Mouse (Mus musculus) left cerebral cortex, postnatal 14 days (tissue): ENCODE results near the gene Shh. TPM values are rescaled to one million over a fixed set of nuclear protein-coding genes. Genes with fewer than 3 reads are reported as not detected.

Source experiments
- DNase-seq, 2 experiments: peaks; one replicate each; pipeline ENCODE4 v3.0.0; 2021 to 2022; ENCODE audit warnings: low spot score in 2 of 2, mixed read lengths in 1 of 2
- intact Hi-C: fragments of 180-260 bp; cut with DNase I; formaldehyde crosslinking; loops from one replicate; pipeline ENCODE4 v1.15.1; 2025
- total RNA-seq, 2 experiments: library from RNA; stranded (reverse); gene quantifications; 2 replicates each; pipeline ENCODE4 v1.2.3; 2021

The Shh gene
- total RNA-seq, 2 experiments from 2014 or later = 2.9 to 3.4 TPM

DNA sequence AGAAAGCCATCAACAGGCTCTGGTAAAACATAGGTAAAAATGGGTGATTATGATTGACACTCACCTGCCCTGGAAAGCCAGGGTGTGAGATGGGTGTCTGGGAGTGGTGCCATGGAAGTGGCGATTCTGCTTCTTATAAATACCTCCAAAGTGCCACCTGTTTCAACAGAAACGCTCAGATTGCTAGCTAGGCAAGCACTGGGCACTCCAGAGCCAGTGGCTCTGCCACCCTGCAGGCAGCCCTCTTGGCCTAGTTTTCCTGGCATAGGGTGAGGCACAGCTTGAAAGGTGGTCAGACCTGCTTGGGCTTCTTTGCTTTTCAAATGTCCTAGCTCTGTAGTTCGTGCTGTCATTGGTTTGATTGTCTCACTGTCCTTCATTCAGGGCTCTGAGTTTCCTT, 53.0 kb downstream of the Shh start:
- DNase-seq = no peak
- intact Hi-C loops = loop anchor here (10.0 kb wide), 1 partner anchor 1031 kb away; no protein-coding TSS in a partner anchor

DNA sequence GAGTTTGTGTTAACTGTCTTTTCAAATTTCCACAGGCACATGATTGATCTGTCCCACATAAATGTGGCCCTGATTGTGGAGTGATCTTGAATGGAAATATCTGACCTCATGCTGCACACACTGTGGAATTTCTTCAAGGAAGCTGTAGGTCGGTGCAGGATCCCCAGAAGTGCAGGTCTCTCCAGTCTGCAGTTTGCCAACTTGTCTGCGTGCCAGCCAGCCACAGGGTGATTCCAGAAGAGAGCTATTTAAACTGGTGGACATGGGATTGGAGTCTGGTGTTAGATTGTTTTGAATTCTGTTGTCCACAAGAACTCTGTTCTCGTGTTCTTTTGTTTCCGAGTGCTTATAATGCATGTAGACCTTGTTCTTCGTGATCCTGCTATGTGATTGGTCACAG, 53.5 kb downstream of the Shh start:
- no peak for DNase-seq
- intact Hi-C loops = loop anchor here (10.0 kb wide), 1 partner anchor 1031 kb away; no protein-coding TSS in a partner anchor

DNA sequence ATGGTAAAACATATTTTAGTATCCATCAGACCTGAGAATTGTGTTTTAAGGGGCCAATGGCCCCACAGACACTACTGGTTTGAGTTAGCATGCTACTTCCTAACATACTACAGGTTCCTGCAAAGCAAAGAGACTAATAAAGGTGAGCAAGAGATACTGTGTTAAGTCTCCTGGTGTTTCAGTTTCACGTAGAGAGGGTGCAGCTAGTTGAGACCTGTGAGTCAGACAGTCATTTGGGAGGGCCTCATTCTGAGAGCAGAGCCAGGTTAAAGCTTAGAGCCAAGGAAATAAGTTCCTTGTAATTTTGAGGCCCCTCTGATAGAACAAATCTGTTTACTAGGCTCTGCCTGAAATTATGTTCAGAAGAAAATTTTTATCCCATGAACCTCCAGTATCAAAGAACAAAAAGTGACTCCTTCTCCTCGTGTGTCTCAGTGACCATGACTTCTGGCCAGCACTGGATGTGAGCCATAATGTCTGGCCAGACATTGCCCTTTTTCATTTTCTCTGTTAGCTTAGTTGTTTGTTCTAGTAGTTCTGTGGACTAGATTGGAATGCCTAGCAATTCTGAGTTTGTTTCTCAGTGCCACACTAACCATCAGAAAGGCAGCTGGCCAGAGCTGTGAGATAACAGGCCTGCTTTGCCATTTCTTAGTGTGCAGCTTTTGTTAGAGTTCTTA, 54.9 kb downstream of the Shh start:
- DNase-seq = no peak
- intact Hi-C loops = loop anchor here (10.0 kb wide), 1 partner anchor 1033 kb away; no protein-coding TSS in a partner anchor

Other genes starting within 250 kb of the Shh start
- under 1 TPM; 0.17 to 0.33 TPM for gene Cnpy1, start 221.4 kb downstream of the Shh start, total RNA-seq
- 10 to 100 TPM; 59.0 to 59.5 TPM for gene Rbm33, start 150.1 kb downstream of the Shh start, total RNA-seq